Mouse (Mus musculus): Measurements from ENCODE around the gene Acap2.

- TF ChIP-seq CTCF (IDR thresholded peaks at IDR 0.05; ENCODE audit: borderline replicate concordance, insufficient read depth, low read depth, low read length) (no peak), POLR2A (IDR thresholded peaks at IDR 0.05; ENCODE audit: borderline replicate concordance, insufficient read depth, low read length) (no peak)
Observed at GRCm38 (mm10) chr16:31059730-31060129, 141.3 kb downstream of the Acap2 start.

All from cerebellum, adult 2 months (tissue).